Mouse (Mus musculus): Measurements from ENCODE around the gene Jak1. TPM values are rescaled to one million over a fixed set of nuclear protein-coding genes. Genes with fewer than 3 reads are reported as not detected.
A peak's percentile ranks its signal among the peaks of the same experiment; 100 is the strongest.
"Not testable (repeated sequence)": the region's sequence is repeated elsewhere in the genome, so short reads cannot be mapped to it uniquely, and the experiment has no call there.

The Jak1 gene
- total RNA-seq, 2 experiments from 2014 or later, result 92.7 to 105 TPM

GRCm38 (mm10) chr4:101276456-101277070 is 11.5 kb upstream of the Jak1 start:
- ATAC-seq (ENCODE audit: poor library complexity, severe bottlenecking), result no peak

GRCm38 (mm10) chr4:101275881-101276280 is 10.8 kb upstream of the Jak1 start:
- ATAC-seq (ENCODE audit: poor library complexity, severe bottlenecking), result no peak

GRCm38 (mm10) chr4:101270734-101271133 is 5.7 kb upstream of the Jak1 start:
- no peak for ATAC-seq (ENCODE audit: poor library complexity, severe bottlenecking)

GRCm38 (mm10) chr4:101268506-101268905 is 3.4 kb upstream of the Jak1 start:
- not testable (repeated sequence) for ATAC-seq (ENCODE audit: poor library complexity, severe bottlenecking)

GRCm38 (mm10) chr4:101265523-101265922 is 441 bp upstream of the Jak1 start:
- no peak for ATAC-seq (ENCODE audit: poor library complexity, severe bottlenecking)

- peak; percentile 8; the same call in 1 of the 2 replicates for ATAC-seq (ENCODE audit: poor library complexity, severe bottlenecking)
Observed at GRCm38 (mm10) chr4:101263968-101264740, 928 bp downstream of the Jak1 start.

- no peak for ATAC-seq (ENCODE audit: poor library complexity, severe bottlenecking)
Observed at GRCm38 (mm10) chr4:101261596-101261995, 3.5 kb downstream of the Jak1 start.

GRCm38 (mm10) chr4:101260744-101261291 is 4.3 kb downstream of the Jak1 start:
- ATAC-seq (ENCODE audit: poor library complexity, severe bottlenecking), result 0 out of 2 replicates have a peak, but pooled peaks have one; percentile 9

- no peak for ATAC-seq (ENCODE audit: poor library complexity, severe bottlenecking)
Observed at GRCm38 (mm10) chr4:101256526-101257210, 8.4 kb downstream of the Jak1 start.

- peak; percentile 42 for ATAC-seq (ENCODE audit: poor library complexity, severe bottlenecking)
Observed at GRCm38 (mm10) chr4:101254606-101255349, 10.3 kb downstream of the Jak1 start.

GRCm38 (mm10) chr4:101254015-101254414 is 11.1 kb downstream of the Jak1 start:
- peak; percentile 64 for ATAC-seq (ENCODE audit: poor library complexity, severe bottlenecking)

- peak; percentile 15; the same call in 1 of the 2 replicates for ATAC-seq (ENCODE audit: poor library complexity, severe bottlenecking)
Observed at GRCm38 (mm10) chr4:101252781-101253622, 12.1 kb downstream of the Jak1 start.

GRCm38 (mm10) chr4:101252016-101252415 is 13.1 kb downstream of the Jak1 start:
- no peak for ATAC-seq (ENCODE audit: poor library complexity, severe bottlenecking)

GRCm38 (mm10) chr4:101249977-101250743 is 14.9 kb downstream of the Jak1 start:
- 0 out of 2 replicates have a peak, but pooled peaks have one; percentile 23 for ATAC-seq (ENCODE audit: poor library complexity, severe bottlenecking)

- ATAC-seq (ENCODE audit: poor library complexity, severe bottlenecking), result no peak
Observed at GRCm38 (mm10) chr4:101247355-101247754, 17.7 kb downstream of the Jak1 start.

- no peak for ATAC-seq (ENCODE audit: poor library complexity, severe bottlenecking)
Observed at GRCm38 (mm10) chr4:101246569-101246968, 18.5 kb downstream of the Jak1 start.

GRCm38 (mm10) chr4:101244257-101245011 is 20.6 kb downstream of the Jak1 start:
- ATAC-seq (ENCODE audit: poor library complexity, severe bottlenecking), result peak; percentile 50

- ATAC-seq (ENCODE audit: poor library complexity, severe bottlenecking), result no peak
Observed at GRCm38 (mm10) chr4:101240875-101241173, 24.3 kb downstream of the Jak1 start.
